Mouse (Mus musculus) hindbrain, postnatal 0 days (tissue): ENCODE measurements around the gene Tmem235. TPM values are rescaled to one million over a fixed set of nuclear protein-coding genes. Genes with fewer than 3 reads are reported as not detected.

ENCODE experiments used
- ATAC-seq: fragments of 200-750 bp; cut with Nextera tagmentation; 2 replicates; pipeline ENCODE4 v1.8.0; 2017; ENCODE audit warnings: mild to moderate bottlenecking, moderate TSS enrichment, moderate library complexity
- DNase-seq: peaks from one replicate; pipeline ENCODE4 v3.0.0-alpha.2; 2015; ENCODE audit warnings: low spot score
- H3K27ac ChIP-seq: fragments of 300-500 bp; sonication (generic); 2 replicates; pipeline ENCODE4 v1.5.1; 2014; ENCODE audit warnings: mild to moderate bottlenecking
- H3K27me3 ChIP-seq: fragments of 300-500 bp; sonication (generic); 2 replicates; pipeline ENCODE4 v1.6.1; 2014; ENCODE audit warnings: low read length, mixed read lengths; ENCODE audit not compliant: insufficient read depth
- H3K36me3 ChIP-seq: fragments of 300-500 bp; sonication (generic); 2 replicates; pipeline ENCODE4 v1.6.1; 2014; ENCODE audit warnings: low read length, mixed read lengths; ENCODE audit not compliant: insufficient read depth
- H3K4me1 ChIP-seq: fragments of 300-500 bp; sonication (generic); 2 replicates; pipeline ENCODE4 v1.6.1; 2014; ENCODE audit warnings: antibody characterized with exemption, low read length, mixed read lengths; ENCODE audit not compliant: insufficient read depth
- H3K4me2 ChIP-seq: fragments of 300-500 bp; sonication (generic); 2 replicates; pipeline ENCODE4 v1.6.1; 2014; ENCODE audit warnings: low read depth, mild to moderate bottlenecking, low read length, moderate library complexity, mixed read lengths
- H3K4me3 ChIP-seq: fragments of 300-500 bp; sonication (generic); 2 replicates; pipeline ENCODE4 v1.5.1; 2014; ENCODE audit warnings: low read length
- H3K9ac ChIP-seq: fragments of 300-500 bp; sonication (generic); replicated peaks from 2 replicates; pipeline ENCODE4 v1.6.1; 2014; ENCODE audit warnings: mild to moderate bottlenecking, low read length, moderate library complexity, mixed read lengths
- H3K9me3 ChIP-seq: fragments of 300-500 bp; sonication (generic); 2 replicates; pipeline ENCODE4 v1.6.1; 2016; ENCODE audit warnings: low read length, mixed read lengths
- CTCF ChIP-seq: IDR thresholded peaks from 2 replicates; pipeline ENCODE4 v1.5.1; 2016; ENCODE audit warnings: antibody characterized with exemption, control low read depth, low read depth
- WGBS: fragments of 180-500 bp; shearing (Covaris S2); extraction: QIAGEN DNeasy Blood & Tissue Kit; methylation state at CpG from one replicate; pipeline ENCODE4 v1.1.7; 2014; 5-methylcytosine and 5-hydroxymethylcytosine counted together
- polyA plus RNA-seq: library from polyadenylated mRNA; unstranded; fragments of >200 nt; fragmentation: Nextera tagmentation; extraction: Ambion mirVana; gene quantifications from 2 replicates; pipeline ENCODE4 v1.2.1, GENCODE M21; 2015
- total RNA-seq: library from RNA; depleted of rRNA; stranded (reverse); fragments of >200 nt; gene quantifications from 2 replicates; pipeline ENCODE4 v1.2.3, GENCODE M21; 2014

Gene Tmem235
- total and polyA plus RNA-seq, 2 experiments from 2014 or later = 0.31 TPM; not detected in 1

GRCm38 (mm10) chr11:117880336-117880976 is 19.9 kb downstream of the Tmem235 start:
- Histone ChIP-seq H3K27ac (no peak overlapping the region), H3K27me3 (no peaks in the 10 kb centered on the region), H3K9me3 (no peaks in the 10 kb centered on the region), H3K36me3 (no peaks in the 10 kb centered on the region), H3K9ac (no peak overlapping the region), H3K4me2 (no peak overlapping the region), H3K4me1 (peaks cover 27% of the 10 kb centered on the region), H3K4me3 (no peak overlapping the region)
- 74% methylated on average over 9 of the region's 9 CpGs for WGBS
- DNase-seq (peak; percentile 58), ATAC-seq (peak; percentile 43)
- no peak for TF ChIP-seq CTCF

- 79% methylated on average over 6 of the region's 6 CpGs for WGBS
- Histone ChIP-seq H3K4me2 (no peak overlapping the region), H3K9me3 (no peaks in the 10 kb centered on the region), H3K27me3 (no peaks in the 10 kb centered on the region), H3K4me3 (no peak overlapping the region), H3K36me3 (no peaks in the 10 kb centered on the region), H3K27ac (peak overlapping the region; percentile 22; the same call in 1 of the 2 replicates), H3K9ac (no peak overlapping the region), H3K4me1 (peaks cover 27% of the 10 kb centered on the region)
- no peak for DNase-seq
- ATAC-seq = no peak
- TF ChIP-seq CTCF = no peak
Observed at GRCm38 (mm10) chr11:117880977-117881358, 20.4 kb downstream of the Tmem235 start.

GRCm38 (mm10) chr11:117881787-117882186 is 21.2 kb downstream of the Tmem235 start:
- peak overlapping the region; percentile 29; the same call in 1 of the 2 replicates for H3K27ac ChIP-seq
- 12% methylated on average over 8 of the region's 8 CpGs for WGBS
- H3K4me1 ChIP-seq = peaks cover 27% of the 10 kb centered on the region
- H3K9me3 ChIP-seq = no peaks in the 10 kb centered on the region
- ATAC-seq (no peak), DNase-seq (peak; percentile 25)
- H3K4me3 ChIP-seq = no peak overlapping the region
- H3K36me3 ChIP-seq = no peaks in the 10 kb centered on the region
- 0 out of 2 replicates have a peak overlapping the region, but pooled peaks have one; percentile 2 for H3K9ac ChIP-seq
- no peak for TF ChIP-seq CTCF
- no peak overlapping the region for H3K4me2 ChIP-seq
- H3K27me3 ChIP-seq = no peaks in the 10 kb centered on the region

- Histone ChIP-seq H3K4me1 (peaks cover 27% of the 10 kb centered on the region), H3K9me3 (no peaks in the 10 kb centered on the region), H3K27me3 (no peaks in the 10 kb centered on the region), H3K27ac (0 out of 2 replicates have a peak overlapping the region, but pooled peaks have one; percentile 29), H3K4me3 (no peak overlapping the region), H3K36me3 (no peaks in the 10 kb centered on the region), H3K9ac (0 out of 2 replicates have a peak overlapping the region, but pooled peaks have one; percentile 2), H3K4me2 (no peak overlapping the region)
- DNase-seq = no peak
- 58% methylated on average over 1 of the region's 1 CpGs for WGBS
- TF ChIP-seq CTCF = no peak
- ATAC-seq = no peak
Observed at GRCm38 (mm10) chr11:117882208-117882607, 21.7 kb downstream of the Tmem235 start.

- Histone ChIP-seq H3K4me2 (no peak overlapping the region), H3K27ac (no peak overlapping the region), H3K36me3 (no peaks in the 10 kb centered on the region), H3K4me1 (peaks cover 38% of the 10 kb centered on the region), H3K9me3 (no peaks in the 10 kb centered on the region), H3K4me3 (no peak overlapping the region), H3K27me3 (peaks cover 4% of the 10 kb centered on the region; the same call in 1 of the 2 replicates), H3K9ac (no peak overlapping the region)
- WGBS = 59% methylated on average over 5 of the region's 5 CpGs
- no peak for TF ChIP-seq CTCF
- ATAC-seq (no peak), DNase-seq (no peak)
Observed at GRCm38 (mm10) chr11:117886000-117886399, 25.4 kb downstream of the Tmem235 start.

GRCm38 (mm10) chr11:117888168-117888852 is 27.8 kb downstream of the Tmem235 start:
- Histone ChIP-seq H3K36me3 (no peaks in the 10 kb centered on the region), H3K27ac (no peak overlapping the region), H3K4me1 (peaks cover 23% of the 10 kb centered on the region), H3K9ac (peak overlapping the region; percentile 24; the same call in 1 of the 2 replicates), H3K27me3 (peaks cover 4% of the 10 kb centered on the region; the same call in 1 of the 2 replicates), H3K4me3 (no peak overlapping the region), H3K4me2 (peak overlapping the region; percentile 43), H3K9me3 (no peaks in the 10 kb centered on the region)
- DNase-seq = no peak
- no peak for ATAC-seq
- no peak for TF ChIP-seq CTCF
- 32% methylated on average over 20 of the region's 20 CpGs for WGBS
